Mouse (Mus musculus): Measurements from ENCODE around the gene Hadh. TPM values are rescaled to one million over a fixed set of nuclear protein-coding genes. Genes with fewer than 3 reads are reported as not detected.

Hadh gene
- total and polyA plus RNA-seq, 3 experiments, result 39.1 to 66.9 TPM; not detected in 1

DNA sequence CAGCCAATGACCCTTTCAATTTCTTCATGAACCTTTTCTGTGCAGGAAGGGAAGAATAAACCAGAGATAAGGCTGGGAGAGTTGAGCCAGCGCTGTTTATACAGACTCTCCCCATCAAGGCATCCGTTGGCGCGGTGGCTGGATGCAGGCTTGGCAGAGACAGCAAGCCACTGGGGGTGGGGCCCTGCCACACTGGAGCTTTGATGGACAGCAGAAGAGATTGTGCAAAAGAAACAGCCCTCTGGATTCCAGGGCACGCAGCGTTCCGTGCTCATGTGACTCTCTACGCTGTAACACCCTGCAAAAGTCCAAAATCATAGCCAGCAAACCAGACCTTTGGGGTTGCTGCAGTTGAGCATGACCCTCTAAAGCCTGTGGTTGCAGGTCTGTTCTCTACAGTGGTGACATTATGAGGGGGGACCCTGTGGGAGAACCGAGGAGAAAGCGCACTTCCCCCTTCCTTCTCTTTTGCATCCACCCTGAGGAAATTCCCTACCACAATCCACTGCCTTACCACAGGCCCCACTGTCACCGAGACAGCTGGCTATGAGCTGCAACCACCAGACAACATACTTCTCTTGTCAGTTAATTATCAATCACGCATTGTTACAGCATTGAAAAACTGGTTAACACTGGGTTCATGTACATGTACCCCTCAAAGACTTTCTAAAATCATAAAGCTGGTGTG is 23.8 kb upstream of the Hadh start:
- DNase-seq (ENCODE audit: low read depth, low spot score), result no peak
- TF ChIP-seq RAD21 (IDR thresholded peaks at IDR 0.05; ENCODE audit: low read depth, low read length), result no peak
- TF ChIP-seq EP300 (IDR thresholded peaks at IDR 0.05; ENCODE audit: low read depth in 1 of 2, low read length in 2 of 2), result no peak
- no peak for TF ChIP-seq USF2 (IDR thresholded peaks at IDR 0.05; ENCODE audit: borderline replicate concordance in 1 of 2, insufficient read depth in 1 of 2, low read depth in 1 of 2, low read length in 2 of 2)
- TF ChIP-seq RCOR1 (IDR thresholded peaks at IDR 0.05; ENCODE audit: low read depth, low read length), result no peak
- TF ChIP-seq TCF12 (IDR thresholded peaks at IDR 0.05; ENCODE audit: low read depth, low read length), result no peak
- TF ChIP-seq TAL1 (IDR thresholded peaks at IDR 0.05; ENCODE audit: low read length), result no peak
- no peak for TF ChIP-seq MYC (IDR thresholded peaks at IDR 0.05; ENCODE audit: low read depth, low read length)
- Histone ChIP-seq H3K4me3 (ENCODE audit: control insufficient read depth in 1 of 2, insufficient read depth in 1 of 2, low read depth in 2 of 2, low read length in 2 of 2) (no peak overlapping the region), H3K9ac (ENCODE audit: control insufficient read depth, low read depth, low read length, poor library complexity, severe bottlenecking) (no peak overlapping the region), H3K79me2 (ENCODE audit: control insufficient read depth, insufficient read depth, low read length, poor library complexity) (no peaks in the 10 kb centered on the region), H3K9me3 (replicated peaks; ENCODE audit: insufficient read depth, low read length) (no peaks in the 10 kb centered on the region), H3K27ac (ENCODE audit: control insufficient read depth, low read depth, low read length) (no peak overlapping the region), H3K4me1 (ENCODE audit: control insufficient read depth in 1 of 2, insufficient read depth in 2 of 2, low read length in 2 of 2) (peaks cover 0 to 4% of the 10 kb centered on the region in 2 experiments; a peak in 1 of 4 replicates), H3K36me3 (ENCODE audit: control insufficient read depth in 1 of 2, insufficient read depth in 2 of 2, low read length in 2 of 2) (peaks cover 0 to 2% of the 10 kb centered on the region in 2 experiments; a peak in 2 of 4 replicates), H3K27me3 (ENCODE audit: control insufficient read depth in 1 of 2, insufficient read depth in 2 of 2, low read length in 2 of 2) (no peaks in the 10 kb centered on the region)

DNA sequence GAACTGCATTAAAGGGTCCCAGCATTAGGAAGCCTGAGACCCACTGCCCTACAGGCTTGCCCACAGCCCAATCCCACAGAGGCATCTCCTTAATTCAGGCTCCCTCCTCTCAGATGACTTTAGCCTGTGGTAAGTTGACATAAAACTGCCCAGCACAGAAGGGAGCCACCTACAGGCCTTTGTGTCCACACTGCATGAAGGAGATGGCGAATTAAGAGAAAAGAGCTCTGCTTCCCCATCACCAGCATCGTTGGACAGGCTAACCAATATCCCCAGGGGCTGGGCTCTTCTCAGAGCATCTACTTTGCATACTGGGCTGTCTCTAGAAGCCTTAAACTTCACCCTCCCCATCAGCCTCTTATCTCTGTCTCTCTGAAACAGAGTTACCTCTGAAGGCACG is 22.6 kb upstream of the Hadh start:
- H3K9me3 ChIP-seq (replicated peaks; ENCODE audit: insufficient read depth, low read length), result no peaks in the 10 kb centered on the region
- no peak overlapping the region for H3K27ac ChIP-seq (ENCODE audit: control insufficient read depth, low read depth, low read length)
- DNase-seq (ENCODE audit: low read depth, low spot score), result no peak
- H3K79me2 ChIP-seq (ENCODE audit: control insufficient read depth, insufficient read depth, low read length, poor library complexity), result no peaks in the 10 kb centered on the region
- H3K4me3 ChIP-seq (ENCODE audit: control insufficient read depth in 1 of 2, insufficient read depth in 1 of 2, low read depth in 2 of 2, low read length in 2 of 2), result no peak overlapping the region
- TF ChIP-seq MXI1 (IDR thresholded peaks at IDR 0.05; ENCODE audit: low read depth, low read length) (no peak), MAX (IDR thresholded peaks at IDR 0.05; ENCODE audit: low read length) (no peak), CTCF (IDR thresholded peaks at IDR 0.05 in 2 of 3, conservative IDR thresholded peaks at IDR 0.05 in 1 of 3; ENCODE audit: control insufficient read depth in 1 of 3, insufficient read depth in 1 of 3, low read depth in 2 of 3, low read length in 3 of 3, poor library complexity in 1 of 3, severe bottlenecking in 1 of 3) (peak in 2 of 3 experiments; percentile 13 to 22; a peak in 2 of 6 replicates)
- H3K9ac ChIP-seq (ENCODE audit: control insufficient read depth, low read depth, low read length, poor library complexity, severe bottlenecking), result no peak overlapping the region
- no peaks in the 10 kb centered on the region for H3K27me3 ChIP-seq (ENCODE audit: control insufficient read depth in 1 of 2, insufficient read depth in 2 of 2, low read length in 2 of 2)
- H3K4me1 ChIP-seq (ENCODE audit: control insufficient read depth in 1 of 2, insufficient read depth in 2 of 2, low read length in 2 of 2), result peaks cover 0 to 4% of the 10 kb centered on the region in 2 experiments; a peak in 1 of 4 replicates
- H3K36me3 ChIP-seq (ENCODE audit: control insufficient read depth in 1 of 2, insufficient read depth in 2 of 2, low read length in 2 of 2), result peaks cover 0 to 2% of the 10 kb centered on the region in 2 experiments; a peak in 2 of 4 replicates

DNA sequence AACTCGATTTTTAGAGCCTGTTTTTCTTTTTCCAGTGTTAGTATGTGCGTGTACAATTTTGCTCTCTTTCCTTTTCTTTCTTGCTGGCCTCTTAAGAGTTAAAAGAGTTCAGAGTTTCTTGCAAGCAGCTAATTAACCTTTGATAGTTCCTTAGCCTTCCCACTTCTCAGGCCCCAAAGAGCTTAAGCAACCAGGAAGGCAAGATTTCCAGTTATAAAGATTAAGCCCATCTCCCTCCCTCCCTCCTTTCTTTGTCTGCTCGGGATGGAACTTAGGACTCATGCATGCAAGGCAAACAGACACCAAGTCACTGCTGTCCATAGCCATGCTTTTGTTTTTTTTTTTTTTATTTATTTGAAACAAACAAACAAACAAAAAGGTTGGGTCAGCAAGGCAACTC is 21.1 kb upstream of the Hadh start:
- Histone ChIP-seq H3K4me3 (ENCODE audit: control insufficient read depth in 1 of 2, insufficient read depth in 1 of 2, low read depth in 2 of 2, low read length in 2 of 2) (no peak overlapping the region), H3K27ac (ENCODE audit: control insufficient read depth, low read depth, low read length) (no peak overlapping the region), H3K36me3 (ENCODE audit: control insufficient read depth in 1 of 2, insufficient read depth in 2 of 2, low read length in 2 of 2) (peaks cover 0 to 2% of the 10 kb centered on the region in 2 experiments; a peak in 2 of 4 replicates), H3K27me3 (ENCODE audit: control insufficient read depth in 1 of 2, insufficient read depth in 2 of 2, low read length in 2 of 2) (no peaks in the 10 kb centered on the region), H3K4me1 (ENCODE audit: control insufficient read depth in 1 of 2, insufficient read depth in 2 of 2, low read length in 2 of 2) (peaks cover 0 to 4% of the 10 kb centered on the region in 2 experiments; a peak in 1 of 4 replicates), H3K9me3 (replicated peaks; ENCODE audit: insufficient read depth, low read length) (no peaks in the 10 kb centered on the region), H3K79me2 (ENCODE audit: control insufficient read depth, insufficient read depth, low read length, poor library complexity) (no peaks in the 10 kb centered on the region), H3K9ac (ENCODE audit: control insufficient read depth, low read depth, low read length, poor library complexity, severe bottlenecking) (no peak overlapping the region)
- DNase-seq (ENCODE audit: low read depth, low spot score), result no peak
- no peak for TF ChIP-seq USF1 (IDR thresholded peaks at IDR 0.05; ENCODE audit: low read depth, low read length)
- no peak for TF ChIP-seq POLR2A (IDR thresholded peaks at IDR 0.05; ENCODE audit: control insufficient read depth in 1 of 2, insufficient read depth in 1 of 2, low read depth in 1 of 2, low read length in 2 of 2, poor library complexity in 1 of 2)
- TF ChIP-seq ETS1 (IDR thresholded peaks at IDR 0.05; ENCODE audit: low read depth, low read length), result no peak
- no peak for TF ChIP-seq TBP (IDR thresholded peaks at IDR 0.05; ENCODE audit: low read depth, low read length)
- no peak for TF ChIP-seq E2F4 (IDR thresholded peaks at IDR 0.05; ENCODE audit: borderline replicate concordance, low read depth, low read length)
- TF ChIP-seq MEF2A (IDR thresholded peaks at IDR 0.05; ENCODE audit: extremely low read depth, insufficient replicate concordance, low read depth, low read length, poor library complexity, severe bottlenecking), result no peak
- TF ChIP-seq MAX (IDR thresholded peaks at IDR 0.05; ENCODE audit: low read length), result no peak
- no peak for TF ChIP-seq ZMIZ1 (IDR thresholded peaks at IDR 0.05; ENCODE audit: low read depth, low read length)
- no peak for TF ChIP-seq NELFE (IDR thresholded peaks at IDR 0.05; ENCODE audit: low read depth, low read length)
- no peak for TF ChIP-seq MAFK (IDR thresholded peaks at IDR 0.05; ENCODE audit: borderline replicate concordance, low read depth, low read length)
- TF ChIP-seq MAZ (IDR thresholded peaks at IDR 0.05; ENCODE audit: low read depth, low read length), result no peak
- no peak for TF ChIP-seq TCF12 (IDR thresholded peaks at IDR 0.05; ENCODE audit: low read depth, low read length)
- TF ChIP-seq MYB (IDR thresholded peaks at IDR 0.05; ENCODE audit: low read depth, low read length), result no peak
- no peak for TF ChIP-seq EP300 (IDR thresholded peaks at IDR 0.05; ENCODE audit: low read depth in 1 of 2, low read length in 2 of 2)
- no peak for TF ChIP-seq SIN3A (IDR thresholded peaks at IDR 0.05; ENCODE audit: low read length)
- no peak for TF ChIP-seq ZKSCAN1 (IDR thresholded peaks at IDR 0.05; ENCODE audit: low read depth, low read length)

Data from MEL (cell line).